Mouse (Mus musculus) heart, postnatal 0 days (tissue): ENCODE data around the gene Parp14. TPM values are rescaled to one million over a fixed set of nuclear protein-coding genes. Genes with fewer than 3 reads are reported as not detected.

Source experiments
- ATAC-seq: fragments of 200-750 bp; cut with Nextera tagmentation; 2 replicates; pipeline ENCODE4 v1.8.0; 2017; ENCODE audit warnings: low read depth, moderate number of reproducible peaks, moderate library complexity; ENCODE audit not compliant: insufficient read depth
- DNase-seq: peaks from one replicate; pipeline ENCODE4 v3.0.0-alpha.2; 2016; ENCODE audit warnings: low spot score
- H3K27ac ChIP-seq: fragments of 300-500 bp; sonication (generic); 2 replicates; pipeline ENCODE4 v1.5.1; 2014; ENCODE audit warnings: low read depth, mild to moderate bottlenecking
- H3K27me3 ChIP-seq: fragments of 300-500 bp; sonication (generic); 2 replicates; pipeline ENCODE4 v1.6.1; 2014; ENCODE audit warnings: low read length, mixed read lengths; ENCODE audit not compliant: control insufficient read depth, insufficient read depth
- H3K36me3 ChIP-seq: fragments of 300-500 bp; sonication (generic); replicated peaks from 2 replicates; pipeline ENCODE4 v1.6.1; 2014; ENCODE audit warnings: low read length, mixed read lengths; ENCODE audit not compliant: control insufficient read depth, insufficient read depth
- H3K4me1 ChIP-seq: fragments of 300-500 bp; sonication (generic); 2 replicates; pipeline ENCODE4 v1.6.1; 2014; ENCODE audit warnings: antibody characterized with exemption; ENCODE audit not compliant: control insufficient read depth, insufficient read depth
- H3K4me2 ChIP-seq: fragments of 300-500 bp; sonication (generic); 2 replicates; pipeline ENCODE4 v1.6.1; 2014; ENCODE audit warnings: low read depth, mild to moderate bottlenecking, low read length, moderate library complexity
- H3K4me3 ChIP-seq: fragments of 300-500 bp; sonication (generic); 2 replicates; pipeline ENCODE4 v1.5.1; 2014; ENCODE audit warnings: low read depth, low read length
- H3K9ac ChIP-seq: fragments of 300-500 bp; sonication (generic); replicated peaks from 2 replicates; pipeline ENCODE4 v1.6.1; 2014; ENCODE audit warnings: low read depth, low read length, mixed read lengths
- H3K9me3 ChIP-seq: fragments of 300-500 bp; sonication (generic); replicated peaks from 2 replicates; pipeline ENCODE4 v1.6.1; 2016; ENCODE audit warnings: low read length; ENCODE audit not compliant: control insufficient read depth
- CTCF ChIP-seq: IDR thresholded peaks from 2 replicates; pipeline ENCODE4 v1.5.1; 2016; ENCODE audit warnings: antibody characterized with exemption, control low read depth, low read depth
- EP300 ChIP-seq: IDR thresholded peaks from 2 replicates; pipeline ENCODE4 v1.6.1; 2016; ENCODE audit warnings: antibody characterized with exemption, low read depth
- WGBS: fragments of 180-500 bp; shearing (Covaris S2); extraction: QIAGEN DNeasy Blood & Tissue Kit; methylation state at CpG from one replicate; pipeline ENCODE4 v1.1.7; 2014; 5-methylcytosine and 5-hydroxymethylcytosine counted together
- polyA plus RNA-seq: library from polyadenylated mRNA; unstranded; fragments of >200 nt; fragmentation: Nextera tagmentation; extraction: Ambion mirVana; gene quantifications from 2 replicates; pipeline ENCODE4 v1.2.1, GENCODE M21; 2015
- total RNA-seq: library from RNA; depleted of rRNA; stranded (reverse); fragments of >200 nt; gene quantifications from 2 replicates; pipeline ENCODE4 v1.2.3, GENCODE M21; 2014; ENCODE audit warnings: low replicate concordance

The Parp14 gene
- total and polyA plus RNA-seq, 2 experiments from 2014 or later: 1.4 to 3.5 TPM

DNA sequence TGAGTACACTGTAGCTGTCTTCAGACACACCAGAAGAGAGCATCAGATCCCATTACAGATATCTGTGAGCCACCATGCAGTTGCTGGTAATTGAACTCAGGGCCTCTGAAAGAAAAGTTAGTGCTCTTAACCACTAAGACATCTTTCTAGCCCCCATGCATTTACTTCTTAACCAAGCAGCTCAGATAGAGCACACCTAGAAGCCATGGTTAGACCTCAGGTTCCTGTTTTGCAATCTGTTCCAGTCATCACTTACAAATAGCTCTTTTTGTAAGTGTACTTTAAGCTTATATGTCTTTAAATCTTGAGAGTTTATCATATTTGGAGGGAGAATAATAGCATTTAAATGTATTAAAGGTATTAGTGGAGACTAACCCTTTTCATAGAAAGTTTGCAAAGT, 24.2 kb downstream of the Parp14 start:
- Histone ChIP-seq H3K4me3 (no peak overlapping the region), H3K9me3 (no peaks in the 10 kb centered on the region), H3K4me1 (no peaks in the 10 kb centered on the region), H3K27me3 (no peaks in the 10 kb centered on the region), H3K4me2 (no peak overlapping the region), H3K27ac (no peak overlapping the region), H3K9ac (no peak overlapping the region), H3K36me3 (0 out of 2 replicates have a peak, but pooled peaks cover 7% of the 10 kb centered on the region)
- no peak for ATAC-seq
- no peak for TF ChIP-seq EP300
- TF ChIP-seq CTCF: no peak
- no peak for DNase-seq

GRCm38 (mm10) chr16:35839680-35840079, 31.7 kb downstream of the Parp14 start:
- H3K4me1 ChIP-seq: no peaks in the 10 kb centered on the region
- no peak overlapping the region for H3K4me2 ChIP-seq
- no peak overlapping the region for H3K9ac ChIP-seq
- TF ChIP-seq EP300: no peak
- TF ChIP-seq CTCF: peak; percentile 67
- WGBS: 22% methylated on average over 1 of the region's 1 CpGs
- H3K27ac ChIP-seq: no peak overlapping the region
- no peaks in the 10 kb centered on the region for H3K27me3 ChIP-seq
- ATAC-seq (no peak; the same call in 1 of the 2 replicates), DNase-seq (peak; percentile 40)
- no peak overlapping the region for H3K4me3 ChIP-seq
- no peaks in the 10 kb centered on the region for H3K9me3 ChIP-seq
- H3K36me3 ChIP-seq: peaks cover 19% of the 10 kb centered on the region; the same call in 1 of the 2 replicates

DNA sequence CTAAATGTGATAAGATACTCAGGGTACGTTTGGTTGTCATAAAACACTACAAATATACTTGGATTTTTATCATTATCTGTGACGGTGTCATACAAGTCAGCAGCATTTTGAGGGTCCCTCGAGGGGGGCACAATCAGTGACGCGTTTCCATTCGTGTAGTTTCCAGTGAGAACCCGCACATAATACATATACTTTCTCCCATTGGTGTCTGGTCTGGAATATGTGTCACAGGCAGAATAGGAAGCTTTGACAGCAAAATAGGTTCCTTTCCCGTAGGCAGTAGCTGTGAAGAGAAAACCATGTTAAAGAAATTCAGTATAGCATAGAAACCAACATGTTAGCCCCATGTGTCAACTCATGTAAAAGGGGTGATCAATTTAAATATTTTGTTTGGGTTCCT, 36.7 kb downstream of the Parp14 start:
- Histone ChIP-seq H3K36me3 (peaks cover 17% of the 10 kb centered on the region; the same call in 1 of the 2 replicates), H3K4me3 (no peak overlapping the region), H3K4me1 (no peaks in the 10 kb centered on the region), H3K9me3 (no peaks in the 10 kb centered on the region), H3K9ac (no peak overlapping the region), H3K27me3 (no peaks in the 10 kb centered on the region), H3K27ac (no peak overlapping the region), H3K4me2 (no peak overlapping the region)
- TF ChIP-seq EP300: no peak
- TF ChIP-seq CTCF: no peak
- ATAC-seq (no peak), DNase-seq (no peak)
- WGBS: 78% methylated on average over 8 of the region's 8 CpGs

GRCm38 (mm10) chr16:35832926-35833325, 38.4 kb downstream of the Parp14 start:
- no peak for DNase-seq
- H3K4me1 ChIP-seq: no peaks in the 10 kb centered on the region
- no peak overlapping the region for H3K9ac ChIP-seq
- 75% methylated on average over 3 of the region's 3 CpGs for WGBS
- H3K4me2 ChIP-seq: no peak overlapping the region
- H3K36me3 ChIP-seq: peaks cover 17% of the 10 kb centered on the region; the same call in 1 of the 2 replicates
- ATAC-seq: no peak
- H3K27ac ChIP-seq: no peak overlapping the region
- H3K4me3 ChIP-seq: no peak overlapping the region
- H3K27me3 ChIP-seq: no peaks in the 10 kb centered on the region
- no peaks in the 10 kb centered on the region for H3K9me3 ChIP-seq
- TF ChIP-seq CTCF (no peak), EP300 (no peak)

GRCm38 (mm10) chr16:35829999-35830398, 41.3 kb downstream of the Parp14 start:
- Histone ChIP-seq H3K4me3 (no peak overlapping the region), H3K36me3 (peaks cover 25% of the 10 kb centered on the region; the same call in 1 of the 2 replicates), H3K9me3 (no peaks in the 10 kb centered on the region), H3K27ac (no peak overlapping the region), H3K4me2 (no peak overlapping the region), H3K9ac (no peak overlapping the region), H3K4me1 (no peaks in the 10 kb centered on the region), H3K27me3 (no peaks in the 10 kb centered on the region)
- ATAC-seq: no peak
- 32% methylated on average over 7 of the region's 7 CpGs for WGBS
- no peak for DNase-seq
- no peak for TF ChIP-seq EP300
- no peak for TF ChIP-seq CTCF
